Mouse (Mus musculus) erythroblast, embryonic 14.5 days (primary cell): Measurements from ENCODE around the gene Batf. TPM values are rescaled to one million over a fixed set of nuclear protein-coding genes. Genes with fewer than 3 reads are reported as not detected.

Experiments used
- H3K27me3 ChIP-seq: 2 replicates; pipeline ENCODE4 v1.6.1; 2012; ENCODE audit warnings: inconsistent platforms; ENCODE audit not compliant: control insufficient read depth
- H3K36me3 ChIP-seq: 2 replicates; pipeline ENCODE4 v1.6.1; 2012; ENCODE audit warnings: mild to moderate bottlenecking, inconsistent platforms; ENCODE audit not compliant: control insufficient read depth
- H3K4me1 ChIP-seq: 2 replicates; pipeline ENCODE4 v1.6.1; 2012; ENCODE audit warnings: inconsistent platforms; ENCODE audit not compliant: control insufficient read depth
- H3K4me3 ChIP-seq: replicated peaks from 2 replicates; pipeline ENCODE3; 2012; ENCODE audit warnings: moderate library complexity, mild to moderate bottlenecking, inconsistent platforms
- H3K9me3 ChIP-seq: 2 replicates; pipeline ENCODE4 v1.6.1; 2012; ENCODE audit warnings: low read length, inconsistent platforms, mixed read lengths; ENCODE audit not compliant: control insufficient read depth
- GATA1 ChIP-seq: IDR thresholded peaks from 2 replicates; pipeline ENCODE4 v1.6.1; 2012; ENCODE audit warnings: low read length, inconsistent platforms, mixed read lengths
- TAL1 ChIP-seq: IDR thresholded peaks from 3 replicates; pipeline ENCODE4 v1.6.1; 2012; ENCODE audit warnings: low read length, inconsistent platforms, mixed read lengths
- polyA plus RNA-seq: library from polyadenylated mRNA; stranded (reverse); fragments of >175 nt; gene quantifications from 2 replicates; pipeline ENCODE4 v1.2.3, GENCODE M21; 2012

The Batf gene
- polyA plus RNA-seq, 1 experiment = 0.12 TPM

GRCm38 (mm10) chr12:85736203-85736602 is 49.7 kb downstream of the Batf start:
- no peaks in the 10 kb centered on the region for H3K4me1 ChIP-seq
- no peaks in the 10 kb centered on the region for H3K27me3 ChIP-seq
- no peak overlapping the region for H3K4me3 ChIP-seq
- no peak for TF ChIP-seq GATA1
- no peaks in the 10 kb centered on the region for H3K9me3 ChIP-seq
- no peaks in the 10 kb centered on the region for H3K36me3 ChIP-seq

GRCm38 (mm10) chr12:85736960-85737359 is 50.5 kb downstream of the Batf start:
- Histone ChIP-seq H3K27me3 (no peaks in the 10 kb centered on the region), H3K4me1 (no peaks in the 10 kb centered on the region), H3K9me3 (no peaks in the 10 kb centered on the region), H3K36me3 (no peaks in the 10 kb centered on the region), H3K4me3 (no peak overlapping the region)
- TF ChIP-seq TAL1 (no peak), GATA1 (no peak)

- Histone ChIP-seq H3K9me3 (no peaks in the 10 kb centered on the region), H3K4me1 (peaks cover 2% of the 10 kb centered on the region), H3K4me3 (peak within 1 kb of the TSS; percentile 47), H3K27me3 (peaks cover 24% of the 10 kb centered on the region), H3K36me3 (no peaks in the 10 kb centered on the region)
- TF ChIP-seq TAL1 (no peak), GATA1 (no peak)
Measured at GRCm38 (mm10) chr12:85745827-85746695, 59.6 kb downstream of the Batf start, which contains the start of gene Flvcr2. TSS of gene Flvcr2 (plus strand) at chr12:85746539.

GRCm38 (mm10) chr12:85746696-85747219 is 60.3 kb downstream of the Batf start:
- Histone ChIP-seq H3K9me3 (no peaks in the 10 kb centered on the region), H3K27me3 (peaks cover 24% of the 10 kb centered on the region), H3K4me3 (peak overlapping the region; percentile 47), H3K36me3 (no peaks in the 10 kb centered on the region), H3K4me1 (peaks cover 2% of the 10 kb centered on the region)
- no peak for TF ChIP-seq TAL1
- no peak for TF ChIP-seq GATA1

GRCm38 (mm10) chr12:85747343-85747742 is 60.9 kb downstream of the Batf start:
- Histone ChIP-seq H3K27me3 (peaks cover 24% of the 10 kb centered on the region), H3K4me1 (peaks cover 2% of the 10 kb centered on the region), H3K36me3 (no peaks in the 10 kb centered on the region), H3K4me3 (peak overlapping the region; percentile 47), H3K9me3 (no peaks in the 10 kb centered on the region)
- TF ChIP-seq GATA1 = no peak
- TF ChIP-seq TAL1 = no peak

GRCm38 (mm10) chr12:85749861-85750260 is 63.4 kb downstream of the Batf start:
- H3K4me1 ChIP-seq = peaks cover 2% of the 10 kb centered on the region
- H3K36me3 ChIP-seq = no peaks in the 10 kb centered on the region
- peaks cover 24% of the 10 kb centered on the region for H3K27me3 ChIP-seq
- H3K9me3 ChIP-seq = no peaks in the 10 kb centered on the region
- TF ChIP-seq TAL1 = no peak
- no peak for TF ChIP-seq GATA1
- H3K4me3 ChIP-seq = no peak overlapping the region

- H3K36me3 ChIP-seq = no peaks in the 10 kb centered on the region
- H3K4me1 ChIP-seq = no peaks in the 10 kb centered on the region
- peaks cover 4% of the 10 kb centered on the region for H3K27me3 ChIP-seq
- TF ChIP-seq GATA1 (no peak), TAL1 (no peak)
- no peak overlapping the region for H3K4me3 ChIP-seq
- H3K9me3 ChIP-seq = no peaks in the 10 kb centered on the region
Measured at GRCm38 (mm10) chr12:85752116-85752515, 65.6 kb downstream of the Batf start.

- Histone ChIP-seq H3K36me3 (no peaks in the 10 kb centered on the region), H3K4me3 (no peak overlapping the region), H3K27me3 (no peaks in the 10 kb centered on the region), H3K9me3 (no peaks in the 10 kb centered on the region), H3K4me1 (no peaks in the 10 kb centered on the region)
- no peak for TF ChIP-seq TAL1
- no peak for TF ChIP-seq GATA1
Measured at GRCm38 (mm10) chr12:85753223-85753622, 66.8 kb downstream of the Batf start.

GRCm38 (mm10) chr12:85754611-85755265 is 68.3 kb downstream of the Batf start:
- TF ChIP-seq GATA1 (no peak), TAL1 (no peak)
- H3K9me3 ChIP-seq = no peaks in the 10 kb centered on the region
- H3K36me3 ChIP-seq = no peaks in the 10 kb centered on the region
- no peaks in the 10 kb centered on the region for H3K4me1 ChIP-seq
- H3K27me3 ChIP-seq = no peaks in the 10 kb centered on the region
- no peak overlapping the region for H3K4me3 ChIP-seq
